Mouse (Mus musculus): ENCODE measurements at regions not wholly inside any gene's neighbourhood (a gene's known extent, or its start where the extent isn't known, plus 50 kb on each side); places are given as distances from the start of the nearest gene placed in this dataset.

DNA sequence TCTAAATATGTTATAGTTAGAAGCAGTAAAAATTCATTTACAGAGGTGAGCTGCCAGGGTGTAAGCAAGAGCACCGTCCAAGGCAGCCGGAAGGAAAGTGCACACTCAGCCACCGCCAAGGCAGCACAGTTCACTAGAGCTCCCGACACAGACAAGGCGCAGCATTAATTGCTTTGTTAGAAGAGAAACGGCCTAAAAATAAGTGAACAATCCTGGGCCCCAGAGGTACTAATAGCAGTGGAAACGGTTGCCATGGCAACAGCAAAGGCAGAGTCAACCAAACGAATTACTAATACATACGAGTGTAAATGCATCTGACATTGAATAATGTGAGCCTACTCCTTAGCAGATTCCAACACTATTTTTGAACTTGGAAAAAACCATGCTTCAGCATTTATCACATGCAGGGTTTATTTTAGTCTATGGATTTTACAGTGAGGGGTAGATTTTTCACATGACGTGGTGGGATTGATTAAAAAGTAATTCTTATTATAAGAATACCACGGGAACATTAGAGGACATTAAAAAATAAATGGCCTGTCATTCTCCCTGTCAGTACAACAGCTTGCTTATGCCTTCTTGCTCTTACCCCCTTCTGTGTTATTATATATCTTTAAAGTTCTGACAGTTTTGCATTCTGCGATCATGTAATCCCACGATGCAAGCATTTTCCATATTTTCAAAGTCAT lies 62.5 kb downstream of the Cavin4 start:
- H3K4me2 ChIP-seq: no peak overlapping the region
- WGBS: 31% methylated on average over 13 of the region's 13 CpGs
- no peak overlapping the region for H3K4me3 ChIP-seq (replicated peaks)
- H3K27me3 ChIP-seq (replicated peaks): no peaks in the 10 kb centered on the region
- no peaks in the 10 kb centered on the region for H3K4me1 ChIP-seq
- no peak overlapping the region for H3K9ac ChIP-seq
- H3K36me3 ChIP-seq: no peaks in the 10 kb centered on the region
- no peaks in the 10 kb centered on the region for H3K9me3 ChIP-seq
- ATAC-seq (ENCODE audit: insufficient read depth, low FRiP score, low read depth): no peak
- no peak overlapping the region for H3K27ac ChIP-seq

DNA sequence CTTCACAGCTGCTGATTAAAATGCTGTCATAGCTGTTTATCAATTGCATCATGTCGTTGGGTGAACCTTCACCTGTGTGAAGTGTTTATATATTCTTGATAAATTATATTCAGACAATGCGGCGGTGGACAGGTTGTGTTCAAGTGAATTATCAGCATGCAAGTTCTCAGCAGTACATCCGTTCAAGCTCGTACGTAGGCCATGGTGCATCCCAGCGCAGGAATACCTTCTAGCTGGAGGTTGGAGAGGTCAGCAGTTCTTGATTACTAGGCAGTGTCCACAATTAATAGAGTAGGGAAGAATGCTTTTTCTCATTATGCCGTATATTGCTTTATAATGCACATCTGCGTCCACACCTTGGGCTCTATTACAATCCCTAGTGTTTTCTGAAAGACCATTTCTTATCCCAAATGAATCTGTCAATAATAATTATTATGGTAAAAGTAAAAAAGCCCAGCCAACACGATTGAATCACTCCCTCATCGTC lies 63.1 kb downstream of the Cavin4 start:
- no peak overlapping the region for H3K9ac ChIP-seq
- no peak overlapping the region for H3K4me3 ChIP-seq (replicated peaks)
- no peaks in the 10 kb centered on the region for H3K27me3 ChIP-seq (replicated peaks)
- H3K27ac ChIP-seq: no peak overlapping the region
- WGBS: 65% methylated on average over 11 of the region's 11 CpGs
- H3K4me1 ChIP-seq: no peaks in the 10 kb centered on the region
- H3K9me3 ChIP-seq: no peaks in the 10 kb centered on the region
- no peak overlapping the region for H3K4me2 ChIP-seq
- no peak for ATAC-seq (ENCODE audit: insufficient read depth, low FRiP score, low read depth)
- no peaks in the 10 kb centered on the region for H3K36me3 ChIP-seq

DNA sequence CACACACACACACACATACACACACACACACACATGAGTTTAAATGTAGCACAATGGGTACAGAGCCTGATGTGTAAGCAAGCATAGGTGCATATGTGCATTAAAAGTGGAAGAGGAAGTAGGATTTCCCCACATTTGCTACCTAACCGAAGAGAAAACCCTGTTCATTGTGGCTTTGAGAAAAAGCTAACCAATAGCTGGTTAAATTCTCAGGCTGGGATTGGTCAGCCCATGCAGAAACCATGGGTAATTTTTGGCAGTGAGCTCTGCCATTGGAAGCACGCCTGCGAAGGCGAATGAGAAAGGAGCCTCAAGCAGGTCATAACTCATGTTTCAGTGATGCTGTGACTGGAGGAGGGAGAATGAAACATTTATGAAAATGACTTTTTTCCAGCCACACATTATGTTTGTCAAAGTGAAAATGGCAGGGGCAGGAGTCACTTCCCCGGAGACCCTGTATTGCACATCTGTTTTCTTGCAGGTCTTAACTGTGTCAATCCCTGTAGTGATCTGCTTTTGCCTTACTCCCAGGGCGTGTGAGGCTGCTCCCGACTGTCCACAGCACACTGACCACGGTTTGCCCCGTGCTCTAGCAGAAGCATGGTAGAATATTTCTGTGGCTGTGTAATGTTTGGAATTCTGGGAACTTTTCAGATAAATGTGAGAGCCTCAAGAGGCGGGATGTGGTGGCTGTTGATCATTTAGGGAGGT lies 71.7 kb downstream of the Cavin4 start:
- Histone ChIP-seq H3K27me3 (replicated peaks) (no peaks in the 10 kb centered on the region), H3K27ac (no peak overlapping the region), H3K9ac (no peak overlapping the region), H3K36me3 (no peaks in the 10 kb centered on the region), H3K4me3 (replicated peaks) (no peak overlapping the region), H3K9me3 (no peaks in the 10 kb centered on the region), H3K4me1 (no peaks in the 10 kb centered on the region), H3K4me2 (no peak overlapping the region)
- 58% methylated on average over 10 of the region's 10 CpGs for whole genome bisulfite sequencing
- no peak for ATAC-seq (ENCODE audit: insufficient read depth, low FRiP score, low read depth)

DNA sequence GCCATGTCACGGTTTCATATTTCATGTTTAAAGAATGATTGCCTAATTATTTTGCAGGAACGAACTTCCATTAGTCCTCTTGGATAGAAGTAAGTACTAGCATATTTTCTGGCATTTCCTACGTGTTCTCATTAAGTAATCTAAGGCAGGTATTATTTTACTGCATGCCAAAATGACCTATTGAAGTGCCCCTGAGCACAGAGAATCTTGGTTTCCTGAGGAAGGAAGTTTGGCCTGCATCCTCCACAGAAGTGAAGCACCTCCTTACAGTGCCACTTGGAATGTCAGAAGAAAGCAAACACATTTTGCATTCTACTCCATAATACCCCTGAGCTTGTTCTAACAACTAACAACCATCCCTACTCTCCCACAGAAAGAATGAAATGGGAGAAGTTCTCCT lies 82.9 kb downstream of the Cavin4 start:
- no peaks in the 10 kb centered on the region for H3K27me3 ChIP-seq (replicated peaks)
- H3K27ac ChIP-seq: no peak overlapping the region
- WGBS: 65% methylated on average over 3 of the region's 3 CpGs
- H3K9ac ChIP-seq: no peak overlapping the region
- no peak overlapping the region for H3K4me2 ChIP-seq
- no peaks in the 10 kb centered on the region for H3K9me3 ChIP-seq
- H3K4me3 ChIP-seq (replicated peaks): no peak overlapping the region
- ATAC-seq (ENCODE audit: insufficient read depth, low FRiP score, low read depth): no peak
- no peaks in the 10 kb centered on the region for H3K4me1 ChIP-seq
- no peaks in the 10 kb centered on the region for H3K36me3 ChIP-seq

DNA sequence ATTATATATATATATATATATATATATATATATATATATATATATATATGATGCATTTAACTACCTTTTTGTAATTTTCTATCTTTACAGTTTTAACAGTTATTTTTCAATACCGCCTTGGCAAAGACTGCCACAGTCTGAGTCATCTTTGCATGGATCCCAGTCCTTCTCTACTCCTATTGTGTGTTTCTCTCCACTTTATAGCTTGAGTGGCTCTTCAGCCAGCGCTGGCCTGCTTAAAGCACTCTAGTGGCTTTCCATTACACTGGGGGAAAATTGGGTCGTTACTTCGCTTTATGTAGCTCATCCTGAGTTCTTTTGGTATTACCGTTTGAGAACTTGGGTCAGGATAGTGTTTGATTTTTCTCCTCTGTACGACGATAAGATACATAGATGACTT lies 86.3 kb downstream of the Cavin4 start:
- Histone ChIP-seq H3K9ac (no peak overlapping the region), H3K4me1 (no peaks in the 10 kb centered on the region), H3K9me3 (no peaks in the 10 kb centered on the region), H3K27ac (no peak overlapping the region), H3K4me3 (replicated peaks) (no peak overlapping the region), H3K27me3 (replicated peaks) (no peaks in the 10 kb centered on the region), H3K4me2 (no peak overlapping the region), H3K36me3 (no peaks in the 10 kb centered on the region)
- no peak for ATAC-seq (ENCODE audit: insufficient read depth, low FRiP score, low read depth)
- 79% methylated on average over 7 of the region's 7 CpGs for WGBS

DNA sequence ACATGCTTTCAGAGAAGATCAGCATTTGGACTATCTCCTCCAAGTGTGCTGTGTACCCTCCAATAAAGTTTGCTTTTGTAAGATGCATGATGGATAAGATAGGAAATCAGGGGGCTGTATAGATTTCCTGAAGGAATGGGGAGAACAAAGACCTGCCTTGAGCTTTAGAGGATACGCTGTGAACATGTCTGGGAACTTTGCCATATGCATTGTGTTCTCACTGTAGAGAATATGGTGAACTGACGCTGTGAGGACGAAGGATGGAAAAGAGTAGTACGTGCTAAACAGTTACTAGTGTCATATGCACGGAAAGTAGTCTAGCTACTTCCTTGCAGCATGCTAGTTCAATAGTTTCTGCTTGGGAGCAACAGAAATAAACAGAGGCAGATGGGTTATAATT lies 86.8 kb downstream of the Cavin4 start:
- H3K9ac ChIP-seq: no peak overlapping the region
- 57% methylated on average over 5 of the region's 5 CpGs for WGBS
- ATAC-seq (ENCODE audit: insufficient read depth, low FRiP score, low read depth): no peak
- no peak overlapping the region for H3K27ac ChIP-seq
- H3K4me2 ChIP-seq: no peak overlapping the region
- no peaks in the 10 kb centered on the region for H3K36me3 ChIP-seq
- H3K4me3 ChIP-seq (replicated peaks): no peak overlapping the region
- no peaks in the 10 kb centered on the region for H3K9me3 ChIP-seq
- no peaks in the 10 kb centered on the region for H3K4me1 ChIP-seq
- no peaks in the 10 kb centered on the region for H3K27me3 ChIP-seq (replicated peaks)

DNA sequence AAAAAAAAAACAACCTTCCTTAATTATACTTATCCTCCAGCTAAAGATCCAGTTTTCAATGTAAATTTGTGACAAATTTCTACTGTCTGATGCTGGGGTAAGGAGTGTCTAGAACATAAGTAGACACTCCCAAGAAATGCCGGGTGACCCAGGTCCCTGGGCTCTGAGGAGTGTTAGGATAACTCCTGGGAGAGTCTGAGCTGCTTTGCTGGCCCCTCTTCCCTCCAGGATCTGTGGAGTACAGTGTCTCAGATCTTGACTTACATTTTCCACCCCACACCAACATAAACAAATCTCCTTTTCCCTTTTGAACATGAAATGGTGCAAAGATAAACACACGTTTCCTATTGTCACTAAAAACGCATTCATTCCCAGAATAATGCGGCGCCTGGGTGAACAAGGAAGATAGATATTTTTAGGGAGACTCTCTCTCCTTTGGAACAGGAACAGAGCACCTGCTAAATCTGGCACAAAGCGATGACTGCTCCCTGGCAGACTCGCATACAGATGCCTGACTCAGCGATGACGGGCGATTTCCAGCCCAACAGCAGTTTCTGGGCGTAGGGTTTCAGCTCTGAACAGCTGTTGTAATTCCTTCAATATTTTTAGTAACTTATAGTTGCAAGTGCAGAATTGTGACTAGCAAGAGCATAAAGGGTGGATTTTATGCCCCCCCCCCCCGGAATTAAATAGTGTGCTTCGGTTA lies 91.3 kb downstream of the Cavin4 start:
- H3K4me1 ChIP-seq: no peaks in the 10 kb centered on the region
- H3K4me3 ChIP-seq (replicated peaks): no peak overlapping the region
- no peaks in the 10 kb centered on the region for H3K27me3 ChIP-seq (replicated peaks)
- H3K4me2 ChIP-seq: no peak overlapping the region
- H3K9me3 ChIP-seq: no peaks in the 10 kb centered on the region
- peak; percentile 70; the same call in 1 of the 2 replicates for ATAC-seq (ENCODE audit: insufficient read depth, low FRiP score, low read depth)
- no peak overlapping the region for H3K9ac ChIP-seq
- H3K27ac ChIP-seq: no peak overlapping the region
- no peaks in the 10 kb centered on the region for H3K36me3 ChIP-seq
- 31% methylated on average over 13 of the region's 13 CpGs for WGBS

DNA sequence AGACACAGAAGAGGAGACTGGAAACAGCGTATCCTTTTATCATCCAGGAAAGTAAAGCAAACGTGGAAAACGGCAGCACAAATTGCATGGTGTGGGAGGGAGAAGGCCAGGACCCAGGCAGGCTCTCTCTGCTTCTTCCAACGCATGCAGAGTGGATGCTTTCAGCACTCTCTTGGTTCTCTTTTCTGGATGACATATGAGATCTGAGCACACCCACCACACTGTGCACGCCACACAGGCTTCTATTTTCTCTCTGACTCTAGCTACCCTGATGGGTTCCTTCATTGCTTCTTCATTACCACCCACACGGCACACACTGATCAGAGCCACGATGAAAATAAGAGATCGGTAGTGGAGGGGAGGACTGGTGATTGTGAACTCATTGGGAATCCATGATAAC lies 97.3 kb downstream of the Cavin4 start:
- ATAC-seq (ENCODE audit: insufficient read depth, low FRiP score, low read depth): no peak
- Histone ChIP-seq H3K27me3 (replicated peaks) (no peaks in the 10 kb centered on the region), H3K36me3 (no peaks in the 10 kb centered on the region), H3K4me3 (replicated peaks) (no peak overlapping the region), H3K9ac (no peak overlapping the region), H3K9me3 (no peaks in the 10 kb centered on the region), H3K4me2 (no peak overlapping the region), H3K4me1 (no peaks in the 10 kb centered on the region), H3K27ac (no peak overlapping the region)
- 64% methylated on average over 8 of the region's 8 CpGs for WGBS

DNA sequence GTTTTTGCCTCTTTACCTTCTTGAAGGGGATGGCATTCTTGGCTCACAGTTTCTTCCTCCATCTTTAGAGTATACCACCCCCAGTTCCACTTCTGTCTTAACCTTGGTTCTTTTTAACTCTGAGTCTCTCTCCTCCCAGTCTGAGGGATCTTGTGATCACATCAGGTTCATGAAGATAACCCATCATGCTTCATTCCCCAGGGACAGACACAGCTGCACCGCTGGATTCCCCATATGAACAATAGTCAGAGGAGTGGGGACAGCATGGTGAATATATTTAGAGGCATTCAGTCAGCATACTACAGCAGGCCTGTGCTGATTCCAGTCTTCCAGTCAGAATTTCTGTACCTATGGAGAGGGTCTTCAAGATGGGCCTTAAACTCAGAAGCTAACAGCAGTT lies 103.1 kb downstream of the Cavin4 start:
- 79% methylated on average over 1 of the region's 1 CpGs for WGBS
- Histone ChIP-seq H3K4me1 (no peaks in the 10 kb centered on the region), H3K36me3 (no peaks in the 10 kb centered on the region), H3K9me3 (no peaks in the 10 kb centered on the region), H3K27ac (no peak overlapping the region), H3K4me3 (replicated peaks) (no peak overlapping the region), H3K9ac (no peak overlapping the region), H3K4me2 (no peak overlapping the region), H3K27me3 (replicated peaks) (no peaks in the 10 kb centered on the region)
- ATAC-seq (ENCODE audit: insufficient read depth, low FRiP score, low read depth): no peak

DNA sequence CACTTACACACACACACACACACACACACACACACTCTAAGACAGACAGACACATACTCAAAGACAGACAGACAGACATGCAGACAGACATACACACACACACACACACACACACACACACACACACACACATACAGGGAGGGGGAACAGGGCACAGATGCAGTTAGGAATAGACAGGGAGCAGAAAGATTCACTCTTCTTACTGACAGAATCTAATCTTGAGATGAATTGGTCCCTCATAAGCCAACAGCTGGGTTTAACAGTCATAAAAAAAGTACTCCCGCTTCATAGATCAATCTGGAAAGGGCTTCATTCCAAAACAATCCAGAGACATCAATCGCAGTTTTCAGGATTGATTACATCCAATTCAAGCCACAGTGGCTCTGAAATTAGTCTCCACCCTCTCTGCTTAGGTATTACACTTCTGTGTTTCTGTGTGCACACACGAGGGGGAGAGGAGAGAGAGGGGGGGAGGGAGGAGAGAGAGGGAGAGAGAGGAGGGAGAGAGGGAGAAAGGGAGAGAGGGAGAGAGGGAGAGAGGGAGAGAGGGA lies 107.2 kb downstream of the Cavin4 start:
- H3K27me3 ChIP-seq (replicated peaks): no peaks in the 10 kb centered on the region
- no peak overlapping the region for H3K4me2 ChIP-seq
- WGBS: 26% methylated on average over 3 of the region's 3 CpGs
- no peaks in the 10 kb centered on the region for H3K36me3 ChIP-seq
- no peaks in the 10 kb centered on the region for H3K9me3 ChIP-seq
- no peak overlapping the region for H3K4me3 ChIP-seq (replicated peaks)
- ATAC-seq (ENCODE audit: insufficient read depth, low FRiP score, low read depth): 0 out of 2 replicates have a peak, but pooled peaks have one; percentile 18
- H3K9ac ChIP-seq: no peak overlapping the region
- H3K4me1 ChIP-seq: no peaks in the 10 kb centered on the region
- no peak overlapping the region for H3K27ac ChIP-seq

DNA sequence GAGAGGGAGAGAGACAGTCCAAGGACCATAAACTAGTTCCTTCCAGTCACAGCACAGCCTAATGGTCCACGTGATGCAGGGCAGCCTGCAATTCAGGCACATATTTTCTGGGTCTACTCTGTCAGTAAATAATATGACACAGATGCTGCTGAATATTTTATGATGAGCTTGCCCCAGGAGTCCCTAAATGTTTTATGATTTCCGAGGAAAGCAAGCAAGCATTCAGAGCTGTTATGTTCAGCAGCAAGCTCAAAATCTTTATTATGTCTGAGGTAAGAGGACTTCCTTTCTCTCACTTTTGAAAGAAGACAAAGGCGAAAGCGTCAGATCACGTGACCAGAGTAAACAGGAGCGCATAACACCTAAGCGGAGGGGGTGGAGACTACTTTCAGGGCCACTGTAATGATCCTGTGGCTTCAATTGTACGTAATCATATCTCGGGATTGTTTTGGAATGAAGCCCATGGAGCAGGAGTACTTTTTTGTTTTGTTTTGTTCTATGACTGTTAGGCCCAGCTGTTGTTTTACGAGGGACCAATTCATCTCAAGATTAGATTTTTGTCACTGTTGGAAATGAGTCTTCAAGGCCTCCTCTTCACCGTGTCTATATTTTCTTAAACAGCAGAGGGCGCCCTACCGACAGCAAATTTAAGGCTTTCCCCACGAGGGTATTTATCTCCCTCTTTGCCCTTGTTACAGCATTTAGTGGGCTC lies 107.8 kb downstream of the Cavin4 start:
- Histone ChIP-seq H3K27ac (0 out of 2 replicates have a peak overlapping the region, but pooled peaks have one; percentile 22), H3K9ac (no peak overlapping the region), H3K27me3 (replicated peaks) (no peaks in the 10 kb centered on the region), H3K4me2 (peak overlapping the region; percentile 40), H3K36me3 (no peaks in the 10 kb centered on the region), H3K9me3 (no peaks in the 10 kb centered on the region), H3K4me1 (no peaks in the 10 kb centered on the region), H3K4me3 (replicated peaks) (peak overlapping the region; percentile 11; the same call in 1 of the 2 replicates)
- WGBS: 23% methylated on average over 14 of the region's 14 CpGs
- 0 out of 2 replicates have a peak, but pooled peaks have one; percentile 27 for ATAC-seq (ENCODE audit: insufficient read depth, low FRiP score, low read depth)

Measured in stomach, embryonic 15.5 days (tissue).